11 mouse cellular contexts compared by ENCODE assay signal in genomic region chr7:123964559-123965142, GRCm38 (mm10). TPM values are rescaled to one million over a fixed set of nuclear protein-coding genes. Genes with fewer than 3 reads are reported as not detected.
DNase-seq lines count a peak whose midpoint lies in the region; ATAC-seq and TF ChIP-seq lines count a peak whose summit lies in the region.
"Had no signal": no experiment of that assay in that cellular context is flagged by ENCODE, and none has a peak within 500 bp of the region (broad histone marks: within the 10 kb centered on the region; RNA-seq: fewer than 3 reads in every experiment).

No protein-coding gene starts in this region.

- H3K9ac ChIP-seq in midbrain, embryonic 12.5 days (replicated peaks), result no peak overlapping the region
- no peak overlapping the region for H3K9ac ChIP-seq in midbrain, embryonic 15.5 days
- H3K9ac ChIP-seq in embryonic facial prominence, embryonic 14.5 days (ENCODE audit: low read depth, low read length), result no peak overlapping the region
- H3K9ac ChIP-seq: heart, embryonic 13.5 days; neural tube, embryonic 13.5 days had no signal

- peak; percentile 61 for TF ChIP-seq CTCF in gastrocnemius, adult 2 months (IDR thresholded peaks at IDR 0.05)

- ATAC-seq in midbrain, embryonic 12.5 days (ENCODE audit: low FRiP score, low read depth), result 0 out of 2 replicates have a peak, but pooled peaks have one; percentile 41
- no peak for ATAC-seq in midbrain, embryonic 15.5 days (replicated peaks)
- no peak for ATAC-seq in embryonic facial prominence, embryonic 14.5 days (ENCODE audit: low read depth)

- H3K4me3 ChIP-seq in gastrocnemius, adult 2 months, result no peak overlapping the region
- no peak overlapping the region for H3K4me3 ChIP-seq in midbrain, embryonic 12.5 days
- no peak overlapping the region for H3K4me3 ChIP-seq in midbrain, embryonic 15.5 days
- H3K4me3 ChIP-seq in embryonic facial prominence, embryonic 14.5 days (ENCODE audit: low read depth, low read length), result no peak overlapping the region
- H3K4me3 ChIP-seq: heart, embryonic 13.5 days; neural tube, embryonic 13.5 days had no signal

- H3K36me3 ChIP-seq in midbrain, embryonic 12.5 days, result no peaks in the 10 kb centered on the region
- no peaks in the 10 kb centered on the region for H3K36me3 ChIP-seq in midbrain, embryonic 15.5 days (replicated peaks)
- H3K36me3 ChIP-seq in embryonic facial prominence, embryonic 14.5 days (ENCODE audit: control insufficient read depth, insufficient read depth, low read length), result no peaks in the 10 kb centered on the region
- H3K36me3 ChIP-seq: heart, embryonic 13.5 days; neural tube, embryonic 13.5 days had no signal

- intact Hi-C loops in gastrocnemius, adult 2 months (cut with DNase I), result no loop called here

- H3K27me3 ChIP-seq in midbrain, embryonic 12.5 days, result no peaks in the 10 kb centered on the region
- H3K27me3 ChIP-seq in midbrain, embryonic 15.5 days (replicated peaks), result no peaks in the 10 kb centered on the region
- H3K27me3 ChIP-seq in embryonic facial prominence, embryonic 14.5 days (replicated peaks; ENCODE audit: control insufficient read depth, insufficient read depth, low read length), result no peaks in the 10 kb centered on the region
- H3K27me3 ChIP-seq: heart, embryonic 13.5 days; neural tube, embryonic 13.5 days had no signal

- H3K4me2 ChIP-seq in midbrain, embryonic 12.5 days (replicated peaks), result no peak overlapping the region
- no peak overlapping the region for H3K4me2 ChIP-seq in midbrain, embryonic 15.5 days
- no peak overlapping the region for H3K4me2 ChIP-seq in embryonic facial prominence, embryonic 14.5 days (ENCODE audit: low read depth, low read length)
- H3K4me2 ChIP-seq: heart, embryonic 13.5 days; neural tube, embryonic 13.5 days had no signal

- WGBS in midbrain, embryonic 12.5 days, result 55% methylated on average over 10 of the region's 10 CpGs
- WGBS in midbrain, embryonic 15.5 days, result 54% methylated on average over 10 of the region's 10 CpGs
- 57% methylated on average over 10 of the region's 10 CpGs for WGBS in embryonic facial prominence, embryonic 14.5 days

- no peaks in the 10 kb centered on the region for H3K4me1 ChIP-seq in midbrain, embryonic 12.5 days
- no peaks in the 10 kb centered on the region for H3K4me1 ChIP-seq in midbrain, embryonic 15.5 days
- H3K4me1 ChIP-seq in embryonic facial prominence, embryonic 14.5 days (ENCODE audit: control insufficient read depth, insufficient read depth, low read length), result no peaks in the 10 kb centered on the region
- H3K4me1 ChIP-seq: heart, embryonic 13.5 days; neural tube, embryonic 13.5 days had no signal

- H3K9me3 ChIP-seq in midbrain, embryonic 12.5 days, result 0 out of 2 replicates have a peak, but pooled peaks cover 7% of the 10 kb centered on the region
- no peaks in the 10 kb centered on the region for H3K9me3 ChIP-seq in midbrain, embryonic 15.5 days
- H3K9me3 ChIP-seq in embryonic facial prominence, embryonic 14.5 days (ENCODE audit: control insufficient read depth, low read length), result peaks cover 13% of the 10 kb centered on the region; the same call in 1 of the 2 replicates

- no peak for DNase-seq in gastrocnemius, adult 2 months
- no peak for DNase-seq in gastrocnemius, adult 8-10 months (ENCODE audit: low spot score in 2 of 2)
- peak; percentile 46 for DNase-seq in embryonic facial prominence, embryonic 14.5 days (ENCODE audit: low spot score)
- peak; percentile 42 for DNase-seq in retina, postnatal 7 days (ENCODE audit: low read depth, low spot score)
- no peak for DNase-seq in gastrocnemius, postnatal 4 days (ENCODE audit: low spot score in 2 of 2)
- DNase-seq in thymus, postnatal 10 days (ENCODE audit: low spot score in 2 of 2), result no peak
- DNase-seq: layer of hippocampus, postnatal 36 days had no signal

- H3K27ac ChIP-seq in gastrocnemius, adult 2 months, result no peak overlapping the region
- no peak overlapping the region for H3K27ac ChIP-seq in midbrain, embryonic 12.5 days (replicated peaks)
- no peak overlapping the region for H3K27ac ChIP-seq in midbrain, embryonic 15.5 days
- H3K27ac ChIP-seq in embryonic facial prominence, embryonic 14.5 days (replicated peaks; ENCODE audit: low read depth, low read length), result no peak overlapping the region
- H3K27ac ChIP-seq: heart, embryonic 13.5 days; neural tube, embryonic 13.5 days had no signal

RNA-seq across cellular contexts. Expression of gene Hs3st4, which starts 18.0 kb away (rescaled TPM):
- total RNA-seq in gastrocnemius, adult 2 months (2021), result not detected
- total RNA-seq in gastrocnemius, adult 8-10 months (2022), result not detected
- 1.2 TPM in 2 replicates for polyA plus RNA-seq in midbrain, embryonic 12.5 days (2016; fragmentation: Nextera tagmentation; extraction: Ambion mirVana)
- 20.4 and 21.6 TPM in 2 replicates for polyA plus RNA-seq in midbrain, embryonic 15.5 days (2015; fragmentation: Nextera tagmentation; extraction: Ambion mirVana)
- 0.08 and 0.18 TPM in 2 replicates for polyA plus RNA-seq in embryonic facial prominence, embryonic 14.5 days (2014; fragmentation: Nextera tagmentation; extraction: Ambion mirVana)
- total RNA-seq in gastrocnemius, postnatal 4 days (2021), result under 1 TPM in 1 of 2 experiments, not detected in 1; 0.07 TPM

Comparison
In these comparisons a context has a peak if more than half of its experiments do, and no peak if none do; other contexts are left out.
1. DNase-seq: peak in embryonic facial prominence, embryonic 14.5 days (single experiment) and retina, postnatal 7 days (single experiment); none in gastrocnemius, adult 2 months (single experiment), gastrocnemius, adult 8-10 months (0 of 2), gastrocnemius, postnatal 4 days (0 of 2) and thymus, postnatal 10 days (0 of 2).